Mouse (Mus musculus) 3134 (cell line): ENCODE measurements around the gene Pdia4.
"Not testable (repeated sequence)": the region's sequence is repeated elsewhere in the genome, so short reads cannot be mapped to it uniquely, and the experiment has no call there.

Experiments
- DNase-seq: peaks from one replicate; pipeline ENCODE4 v3.0.0-alpha.2; 2011; ENCODE audit warnings: low spot score; ENCODE audit not compliant: insufficient read length; ENCODE audit errors: extremely low read depth

Gene Pdia4

GRCm38 (mm10) chr6:47768520-47768919 lies 44.7 kb downstream of the Pdia4 start:
- not testable (repeated sequence) for DNase-seq

- not testable (repeated sequence) for DNase-seq
These were observed 45.9 kb downstream of the Pdia4 start for GRCm38 (mm10) chr6:47767355-47767754.

GRCm38 (mm10) chr6:47762686-47763085 lies 50.5 kb downstream of the Pdia4 start:
- not testable (repeated sequence) for DNase-seq

GRCm38 (mm10) chr6:47759406-47759805 lies 53.8 kb downstream of the Pdia4 start:
- DNase-seq, result not testable (repeated sequence)

GRCm38 (mm10) chr6:47757849-47758248 lies 55.4 kb downstream of the Pdia4 start:
- not testable (repeated sequence) for DNase-seq

- not testable (repeated sequence) for DNase-seq
These were observed 55.8 kb downstream of the Pdia4 start for GRCm38 (mm10) chr6:47757429-47757828.

- DNase-seq, result not testable (repeated sequence)
These were observed 60.1 kb downstream of the Pdia4 start for GRCm38 (mm10) chr6:47753144-47753543.

- DNase-seq, result not testable (repeated sequence)
These were observed 64.9 kb downstream of the Pdia4 start for GRCm38 (mm10) chr6:47748306-47748705.

- DNase-seq, result not testable (repeated sequence)
These were observed 65.3 kb downstream of the Pdia4 start for GRCm38 (mm10) chr6:47747886-47748285.
